Mouse (Mus musculus): ENCODE data around the gene Tmem63b. TPM values are rescaled to one million over a fixed set of nuclear protein-coding genes. Genes with fewer than 3 reads are reported as not detected.

Tmem63b gene
- polyA plus RNA-seq, 1 experiment from 2014 or later, result 31.7 TPM

Other genes starting within 250 kb of the Tmem63b start
- gene Spats1, start 211.5 kb downstream of the Tmem63b start, polyA plus RNA-seq (2015; fragmentation: Nextera tagmentation; extraction: Ambion mirVana), result 0.23 and 0.27 TPM in 2 replicates
- 14.8 and 16.6 TPM in 2 replicates for gene Aars2, start 180.1 kb downstream of the Tmem63b start, polyA plus RNA-seq (2015; fragmentation: Nextera tagmentation; extraction: Ambion mirVana)
- 0.20 and 0.47 TPM in 2 replicates for gene Tcte1, start 163.5 kb downstream of the Tmem63b start, polyA plus RNA-seq (2015; fragmentation: Nextera tagmentation; extraction: Ambion mirVana)
- gene Tmem151b, start 137.2 kb downstream of the Tmem63b start, polyA plus RNA-seq (2015; fragmentation: Nextera tagmentation; extraction: Ambion mirVana), result 2.2 and 2.5 TPM in 2 replicates
- 5.0 and 5.5 TPM in 2 replicates for gene Nfkbie, start 131.2 kb downstream of the Tmem63b start, polyA plus RNA-seq (2015; fragmentation: Nextera tagmentation; extraction: Ambion mirVana)
- gene Slc35b2, start 123.0 kb downstream of the Tmem63b start, polyA plus RNA-seq (2015; fragmentation: Nextera tagmentation; extraction: Ambion mirVana), result 132 and 136 TPM in 2 replicates
- 1,309 and 1,475 TPM in 2 replicates for gene Hsp90ab1, start 113.6 kb downstream of the Tmem63b start, polyA plus RNA-seq (2015; fragmentation: Nextera tagmentation; extraction: Ambion mirVana)
- 73.4 and 83.1 TPM in 2 replicates for gene Slc29a1, start 87.3 kb downstream of the Tmem63b start, polyA plus RNA-seq (2015; fragmentation: Nextera tagmentation; extraction: Ambion mirVana)
- 0.22 and 0.64 TPM in 2 replicates for gene Mymx, start 84.8 kb downstream of the Tmem63b start, polyA plus RNA-seq (2015; fragmentation: Nextera tagmentation; extraction: Ambion mirVana)
- gene Capn11, start 27.6 kb downstream of the Tmem63b start, polyA plus RNA-seq (2015; fragmentation: Nextera tagmentation; extraction: Ambion mirVana), result 0.17 and 0.33 TPM in 2 replicates
- 149 and 154 TPM in 2 replicates for gene Mrpl14, start 583 bp downstream of the Tmem63b start, polyA plus RNA-seq (2015; fragmentation: Nextera tagmentation; extraction: Ambion mirVana)
- gene 1600014C23Rik, start 46.9 kb upstream of the Tmem63b start, polyA plus RNA-seq (2015; fragmentation: Nextera tagmentation; extraction: Ambion mirVana), result 0.76 TPM in 1 of 2 replicates, not detected in the other

Measured in intestine, embryonic 16.5 days (tissue).